Mouse (Mus musculus): ENCODE data around the gene Erf.
A peak's percentile ranks its signal among the peaks of the same experiment; 100 is the strongest.

Erf gene

DNA sequence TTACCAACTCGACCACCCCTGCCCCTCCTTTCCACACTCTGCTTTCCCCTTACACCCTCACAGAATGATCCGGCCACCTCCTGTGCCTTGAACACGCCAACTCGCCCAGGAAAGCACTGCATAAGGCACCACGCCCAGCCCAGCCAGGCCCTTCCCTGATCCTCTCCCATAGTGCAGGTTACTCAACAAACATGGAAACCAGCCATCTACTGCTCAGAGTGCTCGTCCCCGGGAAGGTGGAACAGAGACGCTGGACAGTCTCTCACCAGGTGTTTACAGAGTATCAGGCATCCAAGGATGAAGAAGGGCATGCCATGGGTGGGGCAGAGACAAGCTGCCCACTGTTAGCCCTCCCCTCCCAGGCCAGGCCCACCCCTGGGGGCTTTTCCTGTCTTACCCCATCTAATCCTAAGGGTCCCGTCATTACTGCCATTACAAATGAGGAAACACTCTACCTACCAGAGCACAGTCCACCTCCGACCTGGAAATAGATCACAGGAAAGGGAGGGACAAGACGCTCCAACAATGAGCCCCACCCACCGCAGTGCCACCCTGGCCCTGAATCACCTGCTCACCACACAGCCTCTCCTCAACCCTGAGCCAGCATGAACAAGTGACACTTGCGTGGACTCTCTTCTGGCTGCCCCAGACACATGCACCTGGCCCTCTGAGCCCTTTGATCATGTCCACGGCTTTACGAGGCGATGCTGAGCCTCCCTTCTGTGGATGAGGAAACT is 44.3 kb downstream of the Erf start:
- DNase-seq (ENCODE audit: low spot score): no peak

DNA sequence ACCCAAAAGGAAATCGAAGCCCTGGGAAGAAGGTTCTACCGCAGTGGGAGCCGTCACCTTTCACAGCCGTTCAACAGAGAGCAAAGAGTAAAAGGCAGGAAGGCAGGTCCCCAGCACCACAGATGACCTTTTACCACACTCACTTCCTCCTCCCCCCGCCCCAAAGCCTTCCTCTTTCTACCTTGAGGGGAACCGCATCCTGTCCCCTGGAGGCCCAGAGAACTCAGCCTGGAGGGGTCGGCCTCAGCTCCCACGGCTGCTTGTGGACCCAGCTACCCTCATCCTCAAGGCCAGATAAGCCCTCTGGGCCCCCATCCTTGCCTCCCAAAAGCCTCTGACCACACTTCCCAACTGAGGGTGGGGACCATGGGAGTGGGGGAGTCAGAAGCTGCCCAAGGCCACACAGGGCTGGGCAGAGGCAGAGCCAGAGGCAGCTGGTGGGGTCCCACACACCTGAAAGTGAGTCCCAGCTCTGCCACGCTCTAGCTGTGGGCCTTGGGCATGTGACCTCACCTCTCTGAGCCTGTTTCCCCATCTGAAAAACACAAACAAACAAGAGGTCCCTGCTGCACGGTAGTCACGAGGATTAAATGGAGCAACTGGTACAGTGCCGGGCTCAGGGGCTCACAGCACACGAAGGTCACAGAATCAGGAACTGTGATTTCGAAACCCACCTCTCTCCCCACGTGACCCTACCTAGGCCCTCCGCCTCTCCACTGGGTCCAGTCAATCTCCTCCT is 45.0 kb downstream of the Erf start:
- DNase-seq (ENCODE audit: low spot score): no peak

DNA sequence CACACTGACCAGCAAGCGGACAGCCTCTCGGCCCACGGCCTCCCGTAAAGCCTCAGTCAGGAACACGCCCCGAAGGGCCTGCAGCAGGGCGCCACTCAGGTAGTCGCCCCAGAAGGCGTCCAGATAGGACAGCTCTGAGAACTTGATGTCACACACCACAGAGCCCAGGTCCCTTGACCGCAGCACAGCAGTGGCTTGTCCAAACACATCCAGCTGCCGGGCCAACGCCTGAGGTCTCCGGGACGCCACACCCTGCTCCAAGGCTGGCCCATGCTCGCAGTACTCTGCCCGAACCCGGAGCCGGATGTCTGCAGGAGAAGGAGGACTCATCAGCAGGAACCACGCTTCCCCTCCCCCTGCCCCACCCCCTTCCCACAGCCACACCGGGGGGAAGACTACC is 46.9 kb downstream of the Erf start:
- DNase-seq (ENCODE audit: low spot score): no peak

DNA sequence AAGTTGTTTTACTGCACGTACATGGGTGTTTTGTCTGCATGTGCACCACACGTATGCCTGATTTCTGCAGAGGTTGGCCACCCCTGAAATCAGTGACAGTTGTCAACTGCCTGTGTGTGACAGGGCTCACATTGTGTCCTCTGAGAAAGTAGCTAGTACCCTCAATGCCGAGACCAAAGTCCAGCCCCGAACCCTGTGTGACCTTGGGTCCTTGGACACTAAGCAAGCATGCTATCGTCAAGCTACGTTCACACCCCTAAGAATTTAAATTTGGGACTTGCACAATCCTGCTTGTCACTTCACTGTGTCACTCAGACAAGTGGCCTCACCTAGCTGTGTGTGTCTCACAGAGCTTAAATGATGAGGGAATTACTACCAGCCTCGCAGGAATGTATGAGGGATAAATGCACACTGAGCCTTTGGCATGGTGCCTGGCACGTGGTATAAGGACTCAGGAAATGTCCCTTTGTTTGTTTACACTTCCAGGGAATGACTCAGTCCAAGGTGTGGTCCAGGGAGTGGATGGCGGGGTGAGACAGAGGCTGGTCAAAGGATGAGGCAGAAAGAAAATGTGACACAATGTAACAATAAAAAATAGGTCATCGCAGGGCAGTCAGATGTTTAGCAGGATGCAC is 53.1 kb downstream of the Erf start:
- peak; percentile 36 for DNase-seq (ENCODE audit: low spot score)

DNA sequence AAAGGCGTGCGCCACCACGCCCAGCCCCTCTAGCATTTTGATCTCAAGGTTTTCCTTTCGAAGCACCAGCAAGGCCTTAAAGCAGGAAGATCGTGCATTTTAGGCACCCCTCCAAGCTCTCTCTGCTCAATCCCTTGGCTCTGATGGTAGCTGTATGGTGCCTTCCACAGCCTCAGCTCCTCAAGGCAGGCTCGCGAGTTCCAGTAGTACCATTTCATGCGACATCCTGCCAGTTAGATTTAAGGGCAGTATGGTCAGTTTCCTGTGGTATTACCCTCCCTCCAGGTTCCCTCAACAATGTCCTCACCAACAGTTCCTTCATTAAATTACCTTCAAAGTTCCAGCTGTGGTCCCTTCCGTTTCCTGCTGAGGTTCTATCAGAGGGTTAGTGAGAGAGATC is 54.5 kb downstream of the Erf start:
- DNase-seq (ENCODE audit: low spot score): no peak

DNA sequence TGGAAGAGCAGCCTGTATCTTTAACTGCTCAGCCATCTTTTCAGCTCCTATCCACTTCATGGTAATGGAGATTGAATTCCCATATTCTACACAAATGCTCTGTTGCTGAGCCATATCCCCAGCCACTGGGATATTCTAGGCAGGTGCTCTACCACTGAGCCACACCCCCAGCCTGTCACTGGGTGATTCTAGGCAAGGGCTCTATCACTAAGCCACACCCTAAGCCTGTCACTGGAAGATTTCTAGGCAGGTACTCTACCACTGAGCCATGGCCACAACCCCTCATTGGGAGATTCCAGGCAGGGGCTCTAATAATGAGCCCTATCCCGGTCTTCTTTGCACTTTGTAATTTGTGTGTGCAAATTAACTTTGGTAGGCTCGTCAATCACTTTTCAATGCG is 55.4 kb downstream of the Erf start:
- DNase-seq (ENCODE audit: low spot score): no peak
